Mouse (Mus musculus) testis, adult 2 months (tissue): ENCODE results near the gene Acvr2b. TPM values are rescaled to one million over a fixed set of nuclear protein-coding genes. Genes with fewer than 3 reads are reported as not detected.

ENCODE experiments used
- H3K27ac ChIP-seq: fragments of 200-500 bp; 2 replicates; pipeline ENCODE4 v1.5.1; 2012; ENCODE audit warnings: low read depth, low read length; ENCODE audit not compliant: control insufficient read depth, insufficient read depth
- H3K27me3 ChIP-seq: fragments of 200-500 bp; 2 replicates; pipeline ENCODE4 v1.6.1; 2012; ENCODE audit warnings: mild to moderate bottlenecking, low read length, moderate library complexity; ENCODE audit not compliant: control insufficient read depth, insufficient read depth
- H3K36me3 ChIP-seq: fragments of 200-500 bp; 2 replicates; pipeline ENCODE4 v1.6.1; 2012; ENCODE audit warnings: mild to moderate bottlenecking, low read length; ENCODE audit not compliant: control insufficient read depth, insufficient read depth
- H3K4me1 ChIP-seq: fragments of 200-500 bp; 2 replicates; pipeline ENCODE4 v1.6.1; 2012; ENCODE audit warnings: low read length; ENCODE audit not compliant: control insufficient read depth, insufficient read depth
- H3K4me3 ChIP-seq: fragments of 200-500 bp; 2 replicates; pipeline ENCODE4 v1.5.1; 2012; ENCODE audit warnings: low read depth, mild to moderate bottlenecking, low read length, moderate library complexity, mixed read lengths; ENCODE audit not compliant: control insufficient read depth
- CTCF ChIP-seq: fragments of 200-500 bp; IDR thresholded peaks from 2 replicates; pipeline ENCODE4 v1.5.1; 2012; ENCODE audit warnings: low read depth, mild to moderate bottlenecking, inconsistent platforms, low read length, moderate library complexity; ENCODE audit not compliant: control insufficient read depth, insufficient read depth, insufficient replicate concordance
- POLR2A ChIP-seq: fragments of 200-500 bp; IDR thresholded peaks from 2 replicates; pipeline ENCODE4 v1.6.1; 2012; ENCODE audit warnings: low read depth, mild to moderate bottlenecking, inconsistent platforms, low read length, moderate library complexity; ENCODE audit not compliant: control insufficient read depth
- polyA plus RNA-seq: library from polyadenylated mRNA; depleted of rRNA; stranded (reverse); fragments of >200 nt; gene quantifications from 2 replicates; pipeline ENCODE4 v1.2.3, GENCODE M21; 2012

Gene Acvr2b
- polyA plus RNA-seq, 1 experiment: 2.3 TPM

- no peak overlapping the region for H3K27ac ChIP-seq
- H3K27me3 ChIP-seq: no peaks in the 10 kb centered on the region
- H3K36me3 ChIP-seq: no peaks in the 10 kb centered on the region
- no peak overlapping the region for H3K4me3 ChIP-seq
- H3K4me1 ChIP-seq: peaks cover 10% of the 10 kb centered on the region
- TF ChIP-seq POLR2A: no peak
- no peak for TF ChIP-seq CTCF
Observed at GRCm38 (mm10) chr9:119407884-119408283, 6.0 kb downstream of the Acvr2b start.

- no peak for TF ChIP-seq POLR2A
- no peak for TF ChIP-seq CTCF
- Histone ChIP-seq H3K36me3 (no peaks in the 10 kb centered on the region), H3K27ac (no peak overlapping the region), H3K27me3 (no peaks in the 10 kb centered on the region), H3K4me3 (no peak overlapping the region), H3K4me1 (no peaks in the 10 kb centered on the region; the same call in 1 of the 2 replicates)
Observed at GRCm38 (mm10) chr9:119408898-119409664, 7.2 kb downstream of the Acvr2b start.

GRCm38 (mm10) chr9:119409864-119410263, 7.9 kb downstream of the Acvr2b start:
- H3K4me3 ChIP-seq: no peak overlapping the region
- TF ChIP-seq CTCF: no peak
- TF ChIP-seq POLR2A: no peak
- no peak overlapping the region for H3K27ac ChIP-seq
- no peaks in the 10 kb centered on the region; the same call in 1 of the 2 replicates for H3K4me1 ChIP-seq
- H3K27me3 ChIP-seq: no peaks in the 10 kb centered on the region
- H3K36me3 ChIP-seq: no peaks in the 10 kb centered on the region

- H3K4me1 ChIP-seq: peaks cover 6% of the 10 kb centered on the region
- TF ChIP-seq CTCF (no peak), POLR2A (no peak)
- no peaks in the 10 kb centered on the region for H3K27me3 ChIP-seq
- peak overlapping the region; percentile 73 for H3K4me3 ChIP-seq
- no peak overlapping the region for H3K27ac ChIP-seq
- H3K36me3 ChIP-seq: no peaks in the 10 kb centered on the region
Observed at GRCm38 (mm10) chr9:119418025-119418424, 16.1 kb downstream of the Acvr2b start.

- TF ChIP-seq CTCF (no peak), POLR2A (no peak)
- peaks cover 6% of the 10 kb centered on the region for H3K4me1 ChIP-seq
- no peaks in the 10 kb centered on the region for H3K36me3 ChIP-seq
- no peak overlapping the region for H3K27ac ChIP-seq
- H3K27me3 ChIP-seq: no peaks in the 10 kb centered on the region
- no peak overlapping the region for H3K4me3 ChIP-seq
Observed at GRCm38 (mm10) chr9:119419852-119420438, 18.0 kb downstream of the Acvr2b start.

GRCm38 (mm10) chr9:119425217-119425975, 23.5 kb downstream of the Acvr2b start:
- TF ChIP-seq CTCF: no peak
- TF ChIP-seq POLR2A: no peak
- no peaks in the 10 kb centered on the region for H3K36me3 ChIP-seq

GRCm38 (mm10) chr9:119425976-119426415, 24.1 kb downstream of the Acvr2b start:
- H3K4me3 ChIP-seq: no peak overlapping the region
- H3K27me3 ChIP-seq: no peaks in the 10 kb centered on the region
- TF ChIP-seq POLR2A (no peak), CTCF (no peak)
- H3K4me1 ChIP-seq: no peaks in the 10 kb centered on the region
- no peak overlapping the region for H3K27ac ChIP-seq
- no peaks in the 10 kb centered on the region for H3K36me3 ChIP-seq

More at GRCm38 (mm10) chr9:119425217-119425975, 23.5 kb downstream of the Acvr2b start:
- Histone ChIP-seq H3K4me1 (no peaks in the 10 kb centered on the region), H3K27me3 (no peaks in the 10 kb centered on the region), H3K4me3 (no peak overlapping the region), H3K27ac (no peak overlapping the region)
